Mouse (Mus musculus) stomach, postnatal 0 days (tissue): ENCODE results near the gene Vta1.

Experiments used
- CTCF ChIP-seq: IDR thresholded peaks from 2 replicates; pipeline ENCODE4 v1.5.1; 2016; ENCODE audit warnings: antibody characterized with exemption, low read depth, mild to moderate bottlenecking, moderate library complexity
- EP300 ChIP-seq: optimal IDR thresholded peaks from 2 replicates; pipeline ENCODE3; 2016; ENCODE audit warnings: antibody characterized with exemption

DNA sequence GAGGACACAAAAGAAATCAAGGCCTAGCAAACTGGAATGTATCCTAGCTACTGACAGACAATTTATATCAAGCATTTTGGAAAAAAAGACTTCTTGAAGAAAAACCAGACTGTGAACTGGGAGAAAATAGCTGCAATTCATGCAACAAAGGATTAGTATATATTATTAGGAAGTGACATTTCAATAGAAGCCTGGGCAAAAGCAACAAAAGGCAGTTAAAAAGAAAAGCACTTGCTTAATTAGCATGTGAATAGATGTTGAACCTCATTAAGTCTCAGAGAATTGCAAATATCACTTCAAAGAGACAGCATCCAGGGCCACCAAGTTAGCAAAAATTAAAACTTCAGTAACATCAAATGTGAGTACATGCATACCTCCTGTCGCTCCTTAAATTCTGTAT lies 2.1 kb downstream of the Vta1 start:
- no peak for TF ChIP-seq CTCF
- TF ChIP-seq EP300 = no peak
